Mouse (Mus musculus): ENCODE results near the gene Ctbp1. TPM values are rescaled to one million over a fixed set of nuclear protein-coding genes. Genes with fewer than 3 reads are reported as not detected.

Gene Ctbp1
- total RNA-seq, 2 experiments from 2014 or later, result 278 to 287 TPM

DNA sequence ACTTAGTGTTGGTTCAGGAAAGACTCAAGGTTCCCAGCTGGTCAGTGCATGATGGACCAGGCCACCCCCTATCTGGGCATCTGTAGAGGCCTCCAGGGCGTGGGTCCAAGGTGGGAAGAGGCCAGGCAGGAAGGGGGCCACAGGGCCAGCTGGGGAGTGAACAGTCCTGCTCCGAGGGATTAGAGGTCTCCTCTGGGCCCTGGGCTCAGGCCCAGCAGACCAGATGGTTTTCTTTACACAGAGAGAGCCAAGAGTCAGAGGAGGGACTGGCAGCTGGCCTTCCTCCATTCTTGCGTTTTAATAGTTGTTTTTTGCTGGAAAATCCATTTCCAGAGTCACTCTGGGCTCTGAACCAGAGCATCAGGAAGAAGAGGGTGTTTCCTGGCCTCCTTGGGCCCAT, 29.1 kb downstream of the Ctbp1 start:
- peak; percentile 61 to 71 for DNase-seq (ENCODE audit: low spot score in 2 of 2)

DNA sequence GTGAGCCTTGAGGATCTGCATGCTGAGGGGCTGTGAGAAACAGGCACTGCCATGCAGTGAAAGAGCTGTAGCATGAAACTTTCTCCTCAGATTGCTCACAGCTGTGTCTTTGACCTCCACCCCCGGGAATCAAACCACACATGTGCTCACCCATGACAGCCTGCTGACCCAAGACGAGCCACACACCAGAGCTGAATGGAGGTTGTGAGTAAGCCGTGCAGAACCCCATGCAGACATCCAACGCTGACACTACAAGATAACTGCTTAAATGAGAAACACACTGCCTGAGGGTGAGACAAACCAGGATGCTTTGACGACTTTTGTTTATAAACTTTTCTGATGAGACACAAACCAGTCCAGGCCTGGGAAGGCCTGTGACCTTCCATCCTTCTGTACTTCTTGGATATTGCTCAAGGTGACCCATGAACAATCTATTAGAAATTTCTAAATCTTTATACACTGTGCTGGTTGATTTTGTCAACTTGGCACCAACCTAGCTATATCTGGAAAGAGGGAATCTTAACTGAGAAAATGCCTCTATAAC, 30.3 kb downstream of the Ctbp1 start:
- DNase-seq (ENCODE audit: low spot score in 2 of 2), result no peak

GRCm38 (mm10) chr5:33239934-33240333, 34.9 kb downstream of the Ctbp1 start:
- DNase-seq (ENCODE audit: low spot score in 2 of 2), result no peak

- no peak for DNase-seq (ENCODE audit: low spot score in 2 of 2)
Observed at GRCm38 (mm10) chr5:33239111-33239714, 35.6 kb downstream of the Ctbp1 start.

DNA sequence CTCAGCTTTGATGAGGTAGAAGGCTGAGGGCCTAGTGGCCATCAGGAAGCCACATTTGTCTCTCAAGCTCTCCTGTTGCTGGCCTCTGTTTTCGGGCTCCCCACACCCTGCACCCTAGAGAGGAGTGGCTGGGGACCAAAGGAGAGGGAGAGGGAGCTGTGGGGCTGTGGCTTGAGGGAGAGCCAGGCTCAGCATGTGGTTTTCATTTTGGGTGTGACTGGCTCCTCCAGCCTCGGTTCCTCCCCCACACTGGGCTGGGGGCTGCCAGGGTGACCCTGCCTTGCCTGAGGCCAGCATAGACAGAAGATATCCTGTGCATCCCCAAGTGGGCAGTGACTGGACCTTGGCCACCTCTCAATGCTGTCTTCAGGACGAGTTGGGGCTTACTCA, 36.5 kb downstream of the Ctbp1 start:
- no peak for DNase-seq (ENCODE audit: low spot score in 2 of 2)

- DNase-seq (ENCODE audit: low spot score in 2 of 2), result no peak
Observed at GRCm38 (mm10) chr5:33237600-33238255, 37.1 kb downstream of the Ctbp1 start.

DNA sequence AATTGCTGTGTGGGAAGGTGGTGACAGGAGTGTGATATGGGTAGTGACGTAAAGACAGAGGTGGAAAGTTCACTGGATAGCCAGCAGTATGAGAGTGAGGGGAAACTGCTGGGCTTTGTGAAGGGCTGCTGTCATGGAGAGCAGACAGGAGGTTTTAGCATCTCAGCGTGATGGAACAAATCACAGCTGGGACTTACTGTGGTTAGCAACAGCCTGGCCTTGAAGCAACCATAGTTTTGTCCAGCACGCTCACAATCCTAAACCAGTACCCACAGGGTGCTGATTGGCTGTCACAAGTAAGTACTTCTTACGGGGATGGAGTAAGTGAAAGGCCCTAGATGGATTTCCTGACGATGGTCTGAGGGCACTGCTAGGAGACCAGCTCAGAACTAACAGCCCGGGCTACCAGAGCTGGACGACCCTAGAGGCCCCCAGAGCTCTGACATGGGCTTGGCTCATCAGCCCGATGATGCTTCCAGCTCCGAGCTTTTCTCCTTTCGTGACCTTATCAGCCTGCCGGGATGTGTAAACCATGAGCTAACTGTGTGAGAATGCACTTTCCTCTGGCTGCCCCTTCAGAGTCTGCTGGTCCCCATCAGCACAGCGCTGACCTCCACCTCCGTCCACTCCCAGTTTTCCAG, 40.3 kb downstream of the Ctbp1 start:
- DNase-seq (ENCODE audit: low spot score in 2 of 2), result no peak

DNA sequence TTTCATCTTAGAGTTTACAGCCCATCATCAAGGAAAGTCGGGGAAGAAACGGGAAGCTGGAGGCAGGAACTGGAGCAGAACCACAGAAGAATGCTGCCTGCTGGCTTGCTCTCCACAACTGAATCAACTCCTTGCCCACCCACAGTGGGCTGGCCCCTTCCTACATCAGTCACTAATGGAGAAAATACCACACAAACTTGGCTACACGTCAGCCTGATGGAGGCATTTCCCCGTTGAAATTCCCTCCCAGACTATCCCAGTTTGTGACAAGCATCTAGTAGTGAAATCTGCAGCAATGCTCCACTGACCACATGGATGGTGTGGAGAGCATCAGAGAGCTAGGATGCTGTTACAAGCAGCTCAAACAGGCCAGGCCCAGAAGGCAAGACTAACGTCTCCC, 42.0 kb downstream of the Ctbp1 start:
- DNase-seq (ENCODE audit: low spot score in 2 of 2), result no peak

- no peak for DNase-seq (ENCODE audit: low spot score in 2 of 2)
Observed at GRCm38 (mm10) chr5:33230285-33230684, 44.5 kb downstream of the Ctbp1 start.

DNA sequence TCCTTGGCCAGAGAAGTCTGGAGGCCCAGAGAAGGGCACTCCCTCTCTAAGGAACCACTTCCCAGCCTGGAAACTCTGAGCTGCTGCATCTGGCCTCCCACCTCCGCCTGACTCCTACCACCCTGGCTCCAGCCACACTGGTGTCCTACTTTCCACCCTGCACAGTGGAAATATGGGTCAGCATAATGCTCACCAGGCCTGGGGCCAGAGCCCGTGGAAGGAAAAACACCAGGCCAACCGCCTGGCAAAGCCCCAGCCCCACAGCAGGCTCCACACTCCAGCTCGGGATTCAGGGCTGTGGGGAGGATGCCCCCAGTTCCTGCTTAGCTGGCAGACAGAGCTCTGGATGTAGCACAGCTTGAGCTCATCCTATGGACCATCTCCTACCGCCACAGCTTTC, 46.4 kb downstream of the Ctbp1 start:
- peak; percentile 27 to 59 for DNase-seq (ENCODE audit: low spot score in 2 of 2)

GRCm38 (mm10) chr5:33225673-33226072, 49.1 kb downstream of the Ctbp1 start:
- no peak for DNase-seq (ENCODE audit: low spot score in 2 of 2)

DNA sequence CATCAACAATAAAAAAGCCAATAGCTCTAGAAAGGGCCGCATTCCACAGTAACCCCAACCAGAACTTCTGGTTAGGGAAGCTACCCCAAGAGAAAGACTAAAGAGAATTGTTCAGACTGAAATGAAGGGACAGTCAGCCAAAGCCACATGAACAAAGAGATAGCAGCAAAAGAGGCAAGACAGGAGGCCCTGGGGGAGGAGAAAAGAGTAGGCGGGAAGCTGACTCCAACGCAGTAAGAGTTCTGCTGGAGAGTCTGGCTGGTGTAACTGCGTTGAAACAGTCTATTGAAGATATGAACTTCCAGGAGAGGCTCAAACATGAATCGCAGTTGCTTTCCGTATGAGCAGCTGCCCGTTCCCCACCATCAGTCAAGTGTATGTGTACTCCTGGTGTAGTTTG, 50.3 kb downstream of the Ctbp1 start:
- no peak for DNase-seq (ENCODE audit: low spot score in 2 of 2)

- no peak for DNase-seq (ENCODE audit: low spot score in 2 of 2)
Observed at GRCm38 (mm10) chr5:33222841-33223744, 51.7 kb downstream of the Ctbp1 start.

GRCm38 (mm10) chr5:33222389-33222788, 52.4 kb downstream of the Ctbp1 start:
- DNase-seq (ENCODE audit: low spot score in 2 of 2), result no peak

- no peak for DNase-seq (ENCODE audit: low spot score in 2 of 2)
Observed at GRCm38 (mm10) chr5:33220350-33221044, 54.3 kb downstream of the Ctbp1 start.

DNA sequence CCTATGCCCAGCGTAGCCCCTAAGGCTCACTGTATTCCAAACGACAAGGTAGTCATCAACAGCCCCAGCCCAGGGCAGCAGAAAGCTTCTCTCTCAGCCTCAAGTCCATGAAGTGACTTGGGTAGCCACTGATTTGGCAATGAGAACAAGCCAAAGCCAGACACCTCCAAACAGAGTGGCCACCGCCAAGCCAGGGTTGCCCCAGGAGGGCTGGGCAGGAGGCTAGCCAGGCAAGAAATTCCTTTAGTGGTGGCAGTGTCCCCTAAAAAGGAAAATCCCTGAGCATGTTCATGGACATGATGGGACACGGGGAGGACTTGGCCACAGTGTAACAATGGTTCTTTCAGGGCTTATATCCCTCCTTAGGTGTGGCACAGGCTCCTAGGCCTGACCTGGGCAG, 55.0 kb downstream of the Ctbp1 start:
- no peak for DNase-seq (ENCODE audit: low spot score in 2 of 2)

GRCm38 (mm10) chr5:33218746-33219449, 55.9 kb downstream of the Ctbp1 start:
- no peak for DNase-seq (ENCODE audit: low spot score in 2 of 2)

- DNase-seq (ENCODE audit: low spot score in 2 of 2), result no peak
Observed at GRCm38 (mm10) chr5:33218081-33218480, 56.7 kb downstream of the Ctbp1 start, which contains the start of gene Spon2. TSS of gene Spon2 (minus strand) at chr5:33218455.

DNA sequence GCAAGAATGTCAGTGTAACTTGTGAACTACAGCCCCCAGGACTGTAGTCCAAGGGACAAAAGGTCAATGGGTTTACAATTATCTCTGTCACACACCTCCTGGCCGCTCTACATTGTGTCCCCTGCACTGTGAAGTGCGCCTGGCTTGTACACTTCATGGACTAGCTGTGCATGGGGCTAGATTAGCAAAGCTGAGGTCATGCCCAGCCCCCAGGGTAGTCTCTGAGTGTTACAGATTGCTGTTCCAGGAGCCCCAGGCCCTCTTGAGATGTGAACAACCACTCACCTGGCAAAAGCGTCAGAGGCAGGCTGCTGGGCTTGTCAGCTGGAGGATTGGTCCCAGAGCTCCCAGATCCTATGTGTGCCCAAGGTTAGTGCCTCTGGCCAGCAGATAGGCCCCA, 57.1 kb downstream of the Ctbp1 start:
- DNase-seq (ENCODE audit: low spot score in 2 of 2), result no peak

GRCm38 (mm10) chr5:33214723-33215122, 60.1 kb downstream of the Ctbp1 start:
- no peak for DNase-seq (ENCODE audit: low spot score in 2 of 2)
